Mouse (Mus musculus): ENCODE data around the gene Noa1.

DNA sequence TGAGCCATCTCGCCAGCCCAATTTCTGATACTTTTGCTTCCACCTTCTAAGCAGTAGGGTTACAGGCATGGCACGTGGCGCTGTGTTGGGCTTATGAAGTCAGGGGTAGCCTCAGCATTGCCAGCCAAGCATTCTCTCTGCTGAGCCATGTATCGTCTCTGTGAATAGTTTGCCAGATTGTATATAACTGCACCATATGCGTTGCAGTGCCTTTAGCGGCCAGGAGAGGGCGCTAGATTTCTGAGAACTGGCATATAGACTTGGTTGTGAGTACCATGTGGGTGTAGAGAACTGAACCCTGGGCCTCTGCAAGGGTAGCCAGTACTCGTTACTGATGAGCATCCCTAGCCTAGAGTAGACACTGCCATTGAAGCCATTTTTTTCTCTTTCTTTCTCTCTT, 40.5 kb downstream of the Noa1 start:
- TF ChIP-seq POLR2A (IDR thresholded peaks at IDR 0.05; ENCODE audit: insufficient read length, low read depth), result no peak
- no peak for TF ChIP-seq E2F4 (IDR thresholded peaks at IDR 0.05; ENCODE audit: insufficient read depth)
- no peak for TF ChIP-seq MYOG (IDR thresholded peaks at IDR 0.05; ENCODE audit: control insufficient read depth in 1 of 3, insufficient read depth in 1 of 3, insufficient read length in 2 of 3, low read depth in 2 of 3)
- TF ChIP-seq TCF12 (IDR thresholded peaks at IDR 0.05; ENCODE audit: insufficient read depth, poor library complexity, severe bottlenecking), result no peak
- TF ChIP-seq CEBPB (IDR thresholded peaks at IDR 0.05; ENCODE audit: insufficient read depth, poor library complexity, severe bottlenecking), result no peak
- TF ChIP-seq MAX (IDR thresholded peaks at IDR 0.05; ENCODE audit: low read depth), result no peak
- no peak for TF ChIP-seq USF1 (IDR thresholded peaks at IDR 0.05; ENCODE audit: low read depth)

Measured in myocyte (in vitro differentiated cells).